Mouse (Mus musculus) skeletal muscle tissue, postnatal 0 days (tissue): ENCODE measurements around the gene Cdh11. TPM values are rescaled to one million over a fixed set of nuclear protein-coding genes. Genes with fewer than 3 reads are reported as not detected.

Experiments
- microRNA-seq, 2 experiments: library from miRNA; unstranded; fragments of <30 nt; microRNA quantifications; one replicate each; pipeline ENCODE4; 2016
- polyA plus RNA-seq: library from polyadenylated mRNA; unstranded; fragments of >200 nt; fragmentation: Nextera tagmentation; extraction: Ambion mirVana; gene quantifications from 2 replicates; pipeline ENCODE4 v1.2.1, GENCODE M21; 2015

Cdh11 gene
- 14.7 and 16.5 TPM in 2 replicates for polyA plus RNA-seq

GRCm38 (mm10) chr8:102785592-102786416 lies at the start of gene Cdh11:
Gene Cdh11 (minus strand): TSS chr8:102785642.

Small RNA genes within 50 kb of the gene (microRNA-seq; reads per million reads assigned to microRNA genes)
- 0 reads per million in 2 experiments for gene Gm26301
